Mouse (Mus musculus): Measurements from ENCODE around the gene Asb11. TPM values are rescaled to one million over a fixed set of nuclear protein-coding genes. Genes with fewer than 3 reads are reported as not detected.

The Asb11 gene
- polyA plus RNA-seq, 1 experiment from 2014 or later: 0.27 TPM

GRCm38 (mm10) chrX:164418008-164418407 is 18.8 kb upstream of the Asb11 start:
- Histone ChIP-seq H3K27ac (ENCODE audit: low read depth) (no peak overlapping the region), H3K9me3 (ENCODE audit: control insufficient read depth, low read length) (no peaks in the 10 kb centered on the region), H3K27me3 (replicated peaks; ENCODE audit: control insufficient read depth, insufficient read depth, low read length) (no peaks in the 10 kb centered on the region), H3K36me3 (ENCODE audit: control insufficient read depth, insufficient read depth, low read length) (0 out of 2 replicates have a peak, but pooled peaks cover 6% of the 10 kb centered on the region), H3K9ac (ENCODE audit: low read length) (no peak overlapping the region), H3K4me2 (ENCODE audit: low read length) (no peak overlapping the region), H3K4me3 (ENCODE audit: low read depth, low read length) (no peak overlapping the region), H3K4me1 (replicated peaks; ENCODE audit: control insufficient read depth, insufficient read depth, low read length) (no peaks in the 10 kb centered on the region)
- no peak for ATAC-seq (replicated peaks; ENCODE audit: low FRiP score, low TSS enrichment, low read depth)
- no peak for DNase-seq (ENCODE audit: low spot score)

- peak; percentile 100 for ATAC-seq (replicated peaks; ENCODE audit: low FRiP score, low TSS enrichment, low read depth)
- H3K4me1 ChIP-seq (replicated peaks; ENCODE audit: control insufficient read depth, insufficient read depth, low read length): no peaks in the 10 kb centered on the region
- WGBS: 12% methylated on average over 38 of the region's 40 CpGs
Observed at GRCm38 (mm10) chrX:164419471-164419939, 17.3 kb upstream of the Asb11 start, which contains the start of gene Piga. TSS of gene Piga (plus strand) at chrX:164419787.

GRCm38 (mm10) chrX:164419955-164420354 is 16.8 kb upstream of the Asb11 start:
- Histone ChIP-seq H3K4me2 (ENCODE audit: low read length) (peak overlapping the region; percentile 45), H3K27me3 (replicated peaks; ENCODE audit: control insufficient read depth, insufficient read depth, low read length) (no peaks in the 10 kb centered on the region), H3K9me3 (ENCODE audit: control insufficient read depth, low read length) (no peaks in the 10 kb centered on the region), H3K4me3 (ENCODE audit: low read depth, low read length) (peak overlapping the region; percentile 43), H3K36me3 (ENCODE audit: control insufficient read depth, insufficient read depth, low read length) (0 out of 2 replicates have a peak, but pooled peaks cover 13% of the 10 kb centered on the region), H3K27ac (ENCODE audit: low read depth) (peak overlapping the region; percentile 40; the same call in 1 of the 2 replicates), H3K4me1 (replicated peaks; ENCODE audit: control insufficient read depth, insufficient read depth, low read length) (no peaks in the 10 kb centered on the region), H3K9ac (ENCODE audit: low read length) (peak overlapping the region; percentile 50)
- no peak for DNase-seq (ENCODE audit: low spot score)
- ATAC-seq (replicated peaks; ENCODE audit: low FRiP score, low TSS enrichment, low read depth): no peak
- WGBS: 17% methylated on average over 13 of the region's 13 CpGs

More at GRCm38 (mm10) chrX:164419471-164419939, 17.3 kb upstream of the Asb11 start, which contains the start of gene Piga:
- H3K9ac ChIP-seq (ENCODE audit: low read length): peak within 1 kb of the TSS; percentile 50
- H3K9me3 ChIP-seq (ENCODE audit: control insufficient read depth, low read length): no peaks in the 10 kb centered on the region
- peak; percentile 88 for DNase-seq (ENCODE audit: low spot score)
- H3K36me3 ChIP-seq (ENCODE audit: control insufficient read depth, insufficient read depth, low read length): 0 out of 2 replicates have a peak, but pooled peaks cover 13% of the 10 kb centered on the region
- peak within 1 kb of the TSS; percentile 45 for H3K4me2 ChIP-seq (ENCODE audit: low read length)
- H3K27ac ChIP-seq (ENCODE audit: low read depth): peak within 1 kb of the TSS; percentile 40; the same call in 1 of the 2 replicates
- no peaks in the 10 kb centered on the region for H3K27me3 ChIP-seq (replicated peaks; ENCODE audit: control insufficient read depth, insufficient read depth, low read length)
- peak within 1 kb of the TSS; percentile 43 for H3K4me3 ChIP-seq (ENCODE audit: low read depth, low read length)

DNA sequence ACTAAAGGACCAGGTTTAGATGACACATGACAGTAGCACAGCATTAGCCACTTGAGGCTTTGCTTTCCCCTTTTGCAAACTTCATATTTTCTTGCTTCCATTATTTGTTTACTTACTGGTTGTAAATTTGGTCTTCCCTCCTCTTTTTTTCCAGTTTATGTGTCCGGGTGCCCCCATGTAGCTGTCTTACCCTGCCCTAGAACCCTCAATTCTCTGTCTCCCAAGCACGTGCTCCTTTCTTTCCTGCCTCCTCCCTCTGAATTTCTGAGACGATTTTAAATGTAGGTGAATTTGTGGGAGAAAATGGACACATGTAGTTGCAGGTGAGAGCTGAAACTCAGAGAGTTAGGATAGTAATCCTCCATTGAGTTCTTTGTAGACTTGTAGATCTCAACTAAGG is 16.3 kb upstream of the Asb11 start:
- no peak for ATAC-seq (replicated peaks; ENCODE audit: low FRiP score, low TSS enrichment, low read depth)
- no peaks in the 10 kb centered on the region for H3K27me3 ChIP-seq (replicated peaks; ENCODE audit: control insufficient read depth, insufficient read depth, low read length)
- DNase-seq (ENCODE audit: low spot score): no peak
- H3K9ac ChIP-seq (ENCODE audit: low read length): peak overlapping the region; percentile 50
- H3K9me3 ChIP-seq (ENCODE audit: control insufficient read depth, low read length): no peaks in the 10 kb centered on the region
- 0 out of 2 replicates have a peak, but pooled peaks cover 13% of the 10 kb centered on the region for H3K36me3 ChIP-seq (ENCODE audit: control insufficient read depth, insufficient read depth, low read length)
- peak overlapping the region; percentile 45 for H3K4me2 ChIP-seq (ENCODE audit: low read length)
- no peak overlapping the region for H3K27ac ChIP-seq (ENCODE audit: low read depth)
- peak overlapping the region; percentile 43 for H3K4me3 ChIP-seq (ENCODE audit: low read depth, low read length)
- no peaks in the 10 kb centered on the region for H3K4me1 ChIP-seq (replicated peaks; ENCODE audit: control insufficient read depth, insufficient read depth, low read length)
- WGBS: 34% methylated on average over 3 of the region's 3 CpGs

GRCm38 (mm10) chrX:164424821-164425220 is 12.0 kb upstream of the Asb11 start:
- Histone ChIP-seq H3K4me2 (ENCODE audit: low read length) (no peak overlapping the region), H3K9me3 (ENCODE audit: control insufficient read depth, low read length) (no peaks in the 10 kb centered on the region), H3K9ac (ENCODE audit: low read length) (no peak overlapping the region), H3K27me3 (replicated peaks; ENCODE audit: control insufficient read depth, insufficient read depth, low read length) (no peaks in the 10 kb centered on the region), H3K4me1 (replicated peaks; ENCODE audit: control insufficient read depth, insufficient read depth, low read length) (no peaks in the 10 kb centered on the region), H3K36me3 (ENCODE audit: control insufficient read depth, insufficient read depth, low read length) (peaks cover 26% of the 10 kb centered on the region), H3K4me3 (ENCODE audit: low read depth, low read length) (no peak overlapping the region), H3K27ac (ENCODE audit: low read depth) (no peak overlapping the region)
- ATAC-seq (replicated peaks; ENCODE audit: low FRiP score, low TSS enrichment, low read depth) (no peak), DNase-seq (ENCODE audit: low spot score) (no peak)
- 89% methylated on average over 1 of the region's 1 CpGs for WGBS

GRCm38 (mm10) chrX:164427295-164427694 is 9.5 kb upstream of the Asb11 start:
- H3K4me2 ChIP-seq (ENCODE audit: low read length): no peak overlapping the region
- no peak overlapping the region for H3K9ac ChIP-seq (ENCODE audit: low read length)
- no peak overlapping the region for H3K27ac ChIP-seq (ENCODE audit: low read depth)
- H3K36me3 ChIP-seq (ENCODE audit: control insufficient read depth, insufficient read depth, low read length): peaks cover 32% of the 10 kb centered on the region
- no peaks in the 10 kb centered on the region for H3K4me1 ChIP-seq (replicated peaks; ENCODE audit: control insufficient read depth, insufficient read depth, low read length)
- H3K9me3 ChIP-seq (ENCODE audit: control insufficient read depth, low read length): no peaks in the 10 kb centered on the region
- peak; percentile 54 for DNase-seq (ENCODE audit: low spot score)
- 82% methylated on average over 4 of the region's 4 CpGs for WGBS
- H3K4me3 ChIP-seq (ENCODE audit: low read depth, low read length): no peak overlapping the region
- no peaks in the 10 kb centered on the region for H3K27me3 ChIP-seq (replicated peaks; ENCODE audit: control insufficient read depth, insufficient read depth, low read length)
- peak; percentile 71; the same call in 1 of the 2 replicates for ATAC-seq (replicated peaks; ENCODE audit: low FRiP score, low TSS enrichment, low read depth)

GRCm38 (mm10) chrX:164428224-164428623 is 8.6 kb upstream of the Asb11 start:
- Histone ChIP-seq H3K4me2 (ENCODE audit: low read length) (no peak overlapping the region), H3K9ac (ENCODE audit: low read length) (no peak overlapping the region), H3K27me3 (replicated peaks; ENCODE audit: control insufficient read depth, insufficient read depth, low read length) (no peaks in the 10 kb centered on the region), H3K36me3 (ENCODE audit: control insufficient read depth, insufficient read depth, low read length) (peaks cover 26% of the 10 kb centered on the region), H3K9me3 (ENCODE audit: control insufficient read depth, low read length) (no peaks in the 10 kb centered on the region), H3K4me3 (ENCODE audit: low read depth, low read length) (no peak overlapping the region), H3K4me1 (replicated peaks; ENCODE audit: control insufficient read depth, insufficient read depth, low read length) (no peaks in the 10 kb centered on the region), H3K27ac (ENCODE audit: low read depth) (no peak overlapping the region)
- 79% methylated on average over 2 of the region's 2 CpGs for WGBS
- DNase-seq (ENCODE audit: low spot score) (no peak), ATAC-seq (replicated peaks; ENCODE audit: low FRiP score, low TSS enrichment, low read depth) (no peak)

DNA sequence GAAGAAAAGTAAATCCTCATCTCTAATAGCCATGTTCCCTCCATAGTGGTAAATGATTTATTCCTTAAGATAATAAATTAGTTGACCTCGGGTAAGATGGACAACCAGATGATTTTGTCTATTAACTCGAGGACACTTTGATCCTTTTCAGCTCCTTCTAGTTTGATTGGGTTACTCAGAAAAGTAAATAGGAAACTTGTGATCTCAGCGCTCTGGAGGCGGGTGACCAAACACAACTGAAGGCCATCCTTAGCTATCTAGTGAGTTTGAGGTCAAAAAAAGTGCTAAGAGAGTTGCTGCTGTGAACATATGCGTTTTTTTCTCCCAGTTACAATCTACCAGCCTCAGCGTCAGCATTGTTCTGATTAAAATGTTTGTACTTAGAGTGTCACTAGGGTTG is 6.2 kb upstream of the Asb11 start:
- Histone ChIP-seq H3K27me3 (replicated peaks; ENCODE audit: control insufficient read depth, insufficient read depth, low read length) (no peaks in the 10 kb centered on the region), H3K4me1 (replicated peaks; ENCODE audit: control insufficient read depth, insufficient read depth, low read length) (no peaks in the 10 kb centered on the region), H3K9ac (ENCODE audit: low read length) (no peak overlapping the region), H3K36me3 (ENCODE audit: control insufficient read depth, insufficient read depth, low read length) (peaks cover 19% of the 10 kb centered on the region), H3K4me3 (ENCODE audit: low read depth, low read length) (no peak overlapping the region), H3K27ac (ENCODE audit: low read depth) (no peak overlapping the region), H3K9me3 (ENCODE audit: control insufficient read depth, low read length) (no peaks in the 10 kb centered on the region), H3K4me2 (ENCODE audit: low read length) (no peak overlapping the region)
- DNase-seq (ENCODE audit: low spot score): no peak
- 72% methylated on average over 6 of the region's 6 CpGs for WGBS
- peak; percentile 36; the same call in 1 of the 2 replicates for ATAC-seq (replicated peaks; ENCODE audit: low FRiP score, low TSS enrichment, low read depth)

GRCm38 (mm10) chrX:164431133-164431532 is 5.7 kb upstream of the Asb11 start:
- H3K27ac ChIP-seq (ENCODE audit: low read depth): no peak overlapping the region
- ATAC-seq (replicated peaks; ENCODE audit: low FRiP score, low TSS enrichment, low read depth): no peak

More at GRCm38 (mm10) chrX:164431133-164431532, 5.7 kb upstream of the Asb11 start:
- 77% methylated on average over 2 of the region's 2 CpGs for WGBS
- no peaks in the 10 kb centered on the region for H3K9me3 ChIP-seq (ENCODE audit: control insufficient read depth, low read length)
- H3K4me2 ChIP-seq (ENCODE audit: low read length): no peak overlapping the region
- H3K4me1 ChIP-seq (replicated peaks; ENCODE audit: control insufficient read depth, insufficient read depth, low read length): no peaks in the 10 kb centered on the region
- no peak overlapping the region for H3K9ac ChIP-seq (ENCODE audit: low read length)
- no peak for DNase-seq (ENCODE audit: low spot score)
- H3K27me3 ChIP-seq (replicated peaks; ENCODE audit: control insufficient read depth, insufficient read depth, low read length): no peaks in the 10 kb centered on the region
- peaks cover 19% of the 10 kb centered on the region for H3K36me3 ChIP-seq (ENCODE audit: control insufficient read depth, insufficient read depth, low read length)
- H3K4me3 ChIP-seq (ENCODE audit: low read depth, low read length): no peak overlapping the region

All from intestine, embryonic 14.5 days (tissue).